Mouse (Mus musculus) embryo, embryonic 9.5 days (tissue): ENCODE data around the gene Slc9a9.

Experiments
- DNase-seq: peaks from one replicate; pipeline ENCODE4 v3.0.0-alpha.2; 2017; ENCODE audit errors: extremely low spot score

Gene Slc9a9

GRCm38 (mm10) chr9:94947246-94947645 is 277.5 kb downstream of the Slc9a9 start:
- no peak for DNase-seq

- DNase-seq = no peak
Observed at GRCm38 (mm10) chr9:94950676-94951075, 281.0 kb downstream of the Slc9a9 start.

- peak; percentile 9 for DNase-seq
Observed at GRCm38 (mm10) chr9:94955645-94956044, 285.9 kb downstream of the Slc9a9 start.

- DNase-seq = no peak
Observed at GRCm38 (mm10) chr9:94958382-94958781, 288.7 kb downstream of the Slc9a9 start.

- no peak for DNase-seq
Observed at GRCm38 (mm10) chr9:94968596-94969120, 298.9 kb downstream of the Slc9a9 start.

GRCm38 (mm10) chr9:94969131-94969530 is 299.4 kb downstream of the Slc9a9 start:
- DNase-seq = no peak

DNA sequence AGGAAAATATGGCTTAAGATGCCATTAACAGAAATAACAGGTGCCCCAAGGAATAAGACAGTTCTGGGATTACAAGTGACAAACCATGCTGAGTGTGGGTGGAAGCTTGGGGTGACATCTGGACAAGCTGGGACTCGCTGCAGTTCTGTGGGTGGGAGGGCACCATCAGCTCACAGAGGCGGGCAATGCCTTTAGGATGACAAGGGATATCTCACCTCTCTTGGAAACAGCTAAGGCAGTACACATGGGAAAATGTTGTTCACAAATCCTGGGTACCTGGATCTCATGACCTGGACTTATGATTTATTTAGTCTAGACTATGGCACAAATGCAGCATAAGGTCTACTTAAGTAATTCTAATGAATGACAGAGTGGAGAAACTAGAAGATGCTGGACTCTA is 302.3 kb downstream of the Slc9a9 start:
- DNase-seq = no peak

- DNase-seq = no peak
Observed at GRCm38 (mm10) chr9:94972693-94973092, 303.0 kb downstream of the Slc9a9 start.

DNA sequence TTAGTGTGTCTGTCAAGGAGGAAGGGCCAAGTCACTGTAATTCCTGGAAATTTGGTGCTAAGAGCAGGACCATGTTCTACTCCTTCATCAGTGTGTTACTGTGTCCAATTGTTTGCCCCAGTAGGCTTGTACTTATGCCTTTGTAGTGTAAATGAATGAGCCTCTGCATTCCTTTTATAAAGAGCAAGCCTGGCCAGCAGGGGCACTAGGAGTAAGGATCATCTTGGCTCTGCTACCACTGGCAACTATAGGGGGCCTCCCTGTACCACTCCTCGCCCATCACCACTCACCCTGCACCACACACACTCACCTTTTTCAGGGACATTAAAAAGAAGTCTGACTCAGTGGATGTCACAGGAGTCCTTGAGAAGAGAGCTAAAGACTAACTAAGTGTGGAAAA is 306.5 kb downstream of the Slc9a9 start:
- DNase-seq = no peak

- no peak for DNase-seq
Observed at GRCm38 (mm10) chr9:94993575-94993974, 323.9 kb downstream of the Slc9a9 start.

- no peak for DNase-seq
Observed at GRCm38 (mm10) chr9:95020136-95020706, 350.5 kb downstream of the Slc9a9 start.

GRCm38 (mm10) chr9:95034140-95034970 is 364.6 kb downstream of the Slc9a9 start:
- no peak for DNase-seq

DNA sequence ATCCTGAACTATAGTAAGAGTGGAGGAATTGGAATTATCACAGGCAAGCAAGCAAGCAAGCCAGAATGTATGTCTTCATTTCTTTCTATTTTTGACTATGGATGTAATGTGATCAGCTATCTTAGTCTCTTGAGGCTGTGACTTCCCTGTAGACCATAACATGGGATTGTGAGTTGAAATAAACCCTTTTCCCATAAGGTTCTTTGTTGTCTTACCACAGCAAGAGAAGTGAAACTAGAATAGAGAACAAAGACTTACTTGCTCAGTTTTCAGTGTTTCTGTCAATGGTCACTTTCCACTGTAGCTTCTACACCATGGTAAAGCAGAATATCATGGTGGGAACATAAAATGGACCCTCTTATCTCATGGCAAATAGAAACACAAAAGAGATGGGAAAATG is 366.5 kb downstream of the Slc9a9 start:
- no peak for DNase-seq

- DNase-seq = no peak
Observed at GRCm38 (mm10) chr9:95042420-95042819, 372.7 kb downstream of the Slc9a9 start.

GRCm38 (mm10) chr9:95052160-95052559 is 382.5 kb downstream of the Slc9a9 start:
- DNase-seq = no peak

DNA sequence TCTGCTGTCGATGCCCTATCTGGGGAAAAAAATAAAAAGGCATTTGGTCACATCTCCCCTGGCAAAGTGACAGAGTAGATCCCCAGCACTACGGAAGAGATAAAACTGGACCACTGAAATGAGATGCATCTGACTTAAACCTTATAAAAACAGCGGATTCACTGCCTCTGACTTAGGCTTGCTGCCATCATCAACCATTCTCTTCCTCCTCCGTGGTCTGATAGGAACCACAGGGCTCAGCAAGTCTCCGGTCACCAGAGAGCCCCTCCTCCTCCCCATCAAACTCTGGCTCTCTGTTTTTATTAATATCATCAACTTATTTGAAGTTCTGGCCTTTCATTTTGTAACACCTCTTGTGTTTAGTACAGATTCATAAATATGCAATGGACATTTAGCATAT is 383.5 kb downstream of the Slc9a9 start:
- DNase-seq = no peak

- DNase-seq = no peak
Observed at GRCm38 (mm10) chr9:95055843-95056242, 386.1 kb downstream of the Slc9a9 start.

- no peak for DNase-seq
Observed at GRCm38 (mm10) chr9:95060702-95061101, 391.0 kb downstream of the Slc9a9 start.

GRCm38 (mm10) chr9:95067037-95067436 is 397.3 kb downstream of the Slc9a9 start:
- DNase-seq = no peak

- DNase-seq = no peak
Observed at GRCm38 (mm10) chr9:95068466-95068865, 398.8 kb downstream of the Slc9a9 start.

DNA sequence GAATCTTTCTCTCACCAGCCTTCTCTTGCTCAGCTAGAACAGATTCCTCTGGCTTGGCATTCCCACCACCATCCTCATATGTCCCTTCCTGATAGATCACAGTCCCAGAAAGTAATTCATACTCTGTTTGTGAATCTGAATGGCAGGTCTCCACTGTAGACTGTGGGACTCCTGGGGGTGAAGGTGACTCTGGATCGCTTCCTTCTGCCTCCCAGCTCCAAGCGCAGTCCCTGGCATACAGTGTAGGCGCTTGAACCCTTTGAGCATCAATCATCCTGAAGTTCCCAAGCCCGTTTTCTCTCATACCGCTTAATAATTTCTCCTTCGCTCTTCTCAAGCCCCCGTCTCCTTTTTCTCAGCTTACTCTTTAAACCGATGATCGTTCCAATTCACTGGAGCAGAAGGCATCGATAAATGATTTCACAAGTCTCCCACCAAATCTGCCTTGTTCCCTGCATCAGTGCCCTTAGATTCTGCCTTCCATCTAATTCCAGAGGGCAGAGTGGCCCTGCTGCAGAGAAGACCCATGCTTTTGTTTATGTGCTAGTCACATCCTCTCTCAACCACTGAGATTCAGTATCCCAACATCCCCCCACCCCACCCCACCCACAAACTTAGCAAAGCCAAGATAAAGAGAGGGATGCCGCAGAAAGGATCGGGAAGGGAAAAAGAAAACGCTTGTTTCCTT is 401.3 kb downstream of the Slc9a9 start:
- DNase-seq = no peak

- DNase-seq = no peak
Observed at GRCm38 (mm10) chr9:95072450-95072955, 402.8 kb downstream of the Slc9a9 start.
